Mouse (Mus musculus): ENCODE results near the gene Mogat2.

Mogat2 gene

GRCm38 (mm10) chr7:99235657-99236056, 2.8 kb downstream of the Mogat2 start:
- DNase-seq (ENCODE audit: low read depth): no peak

DNA sequence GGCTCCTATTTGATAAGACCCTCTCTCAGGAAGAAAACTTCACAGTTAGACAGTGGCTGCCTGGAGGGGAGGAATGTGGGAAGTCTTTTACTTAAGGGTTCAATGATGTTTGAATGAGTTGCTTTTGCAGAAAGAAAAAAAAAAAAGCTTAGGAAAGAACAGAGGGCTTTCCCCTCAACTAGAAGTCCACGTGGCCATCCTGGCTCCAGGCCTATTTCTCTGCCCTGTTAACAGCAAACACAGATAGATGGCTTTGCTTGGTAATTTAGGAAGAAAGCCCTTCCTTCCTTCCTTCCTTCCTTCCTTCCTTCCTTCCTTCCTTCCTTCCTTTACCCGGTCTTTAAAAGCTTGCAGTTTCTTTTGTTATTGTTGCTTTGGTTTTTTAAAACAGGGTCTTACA, 3.5 kb downstream of the Mogat2 start:
- no peak for DNase-seq (ENCODE audit: low read depth)

GRCm38 (mm10) chr7:99232571-99232970, 5.8 kb downstream of the Mogat2 start:
- DNase-seq (ENCODE audit: low read depth): no peak

- no peak for DNase-seq (ENCODE audit: low read depth)
These were observed 8.2 kb downstream of the Mogat2 start for GRCm38 (mm10) chr7:99230061-99230747.

GRCm38 (mm10) chr7:99229411-99229810, 9.0 kb downstream of the Mogat2 start:
- peak; percentile 47 for DNase-seq (ENCODE audit: low read depth)

- no peak for DNase-seq (ENCODE audit: low read depth)
These were observed 9.6 kb downstream of the Mogat2 start for GRCm38 (mm10) chr7:99228825-99229224.

GRCm38 (mm10) chr7:99227267-99227666, 11.2 kb downstream of the Mogat2 start:
- DNase-seq (ENCODE audit: low read depth): no peak

- peak; percentile 55 for DNase-seq (ENCODE audit: low read depth)
These were observed 11.8 kb downstream of the Mogat2 start for GRCm38 (mm10) chr7:99226662-99227061.

- DNase-seq (ENCODE audit: low read depth): no peak
These were observed 13.0 kb downstream of the Mogat2 start for GRCm38 (mm10) chr7:99225421-99225820.

DNA sequence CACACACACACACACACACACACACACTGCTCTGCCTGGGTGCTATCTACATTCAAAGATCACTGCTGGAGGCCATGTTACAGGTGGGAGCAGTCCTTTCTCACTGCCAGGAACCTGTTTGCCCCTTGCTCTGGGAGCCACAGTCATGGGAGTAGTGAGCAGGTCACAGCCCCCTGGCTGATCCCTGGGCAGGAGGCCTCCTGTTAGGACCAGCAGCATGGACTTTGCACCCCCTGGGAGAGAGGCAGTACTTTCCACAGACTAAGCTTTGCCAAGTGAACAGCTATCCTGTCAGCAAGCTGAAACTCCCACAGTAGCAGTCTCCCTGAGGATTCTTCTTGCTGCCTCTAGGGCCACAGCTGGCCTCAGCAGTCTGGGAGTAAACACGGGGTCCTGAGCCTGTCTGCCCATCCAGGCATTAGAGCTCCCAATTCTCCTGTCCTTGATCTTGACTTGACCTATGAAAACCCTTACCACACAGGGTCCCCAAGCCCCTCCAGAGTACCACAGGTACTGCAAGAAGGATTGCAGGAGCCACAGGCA, 13.7 kb downstream of the Mogat2 start:
- DNase-seq (ENCODE audit: low read depth): no peak

DNA sequence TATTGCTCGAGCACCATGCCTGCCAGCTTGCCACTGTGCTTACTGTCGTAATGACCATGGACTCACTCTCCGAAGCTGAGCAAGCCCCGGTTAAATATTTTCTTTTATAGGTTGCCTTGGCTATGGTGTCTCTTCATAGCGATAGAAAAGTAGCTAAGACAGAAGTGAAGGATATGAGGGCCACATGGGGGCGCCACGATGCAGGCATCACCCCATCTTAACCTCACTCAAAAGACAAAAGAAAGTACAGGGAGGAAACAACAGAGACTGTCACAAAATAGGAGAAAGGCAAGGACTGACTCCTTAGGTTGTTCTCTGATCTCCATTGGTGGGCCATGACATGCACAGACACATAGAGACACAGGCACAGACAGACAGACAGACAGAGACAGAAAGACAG, 14.2 kb downstream of the Mogat2 start:
- DNase-seq (ENCODE audit: low read depth): peak; percentile 35

DNA sequence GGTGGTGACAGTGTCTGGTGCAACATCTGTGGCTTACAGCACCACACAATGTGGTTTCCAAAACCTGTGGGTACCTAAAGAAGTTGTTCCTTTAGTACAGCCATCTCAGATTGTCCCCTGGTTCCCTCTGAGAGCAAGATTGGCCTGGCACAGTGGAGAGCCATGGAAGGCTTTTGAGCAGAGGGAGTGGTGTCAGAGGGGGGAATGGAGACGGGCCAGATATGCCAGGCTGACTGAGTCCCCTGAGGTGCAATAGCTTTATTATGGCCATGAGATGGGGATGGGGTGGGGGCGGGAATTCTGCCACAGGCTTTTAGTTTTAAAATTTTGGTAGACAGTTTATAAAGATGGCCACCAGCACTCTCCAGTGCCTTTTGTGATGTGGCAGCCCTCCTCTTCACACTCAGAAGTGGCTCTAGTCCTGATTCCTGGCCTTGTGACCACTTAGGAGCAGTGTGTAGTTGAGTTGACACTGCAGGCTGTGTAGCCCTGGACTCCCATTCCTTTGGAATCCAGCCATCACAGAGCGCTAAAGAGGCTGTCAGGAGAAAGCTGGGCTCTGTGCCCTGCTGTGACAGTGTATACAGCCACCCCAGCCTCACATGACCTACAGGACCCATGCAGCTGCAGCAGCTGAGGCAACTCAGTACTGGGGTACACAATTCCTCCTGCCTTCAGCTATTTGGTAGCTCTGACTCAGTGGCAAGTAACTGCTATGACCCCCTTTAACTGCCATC, 20.9 kb downstream of the Mogat2 start:
- DNase-seq (ENCODE audit: low read depth): no peak

GRCm38 (mm10) chr7:99215347-99215855, 23.0 kb downstream of the Mogat2 start:
- DNase-seq (ENCODE audit: low read depth): peak; percentile 36

DNA sequence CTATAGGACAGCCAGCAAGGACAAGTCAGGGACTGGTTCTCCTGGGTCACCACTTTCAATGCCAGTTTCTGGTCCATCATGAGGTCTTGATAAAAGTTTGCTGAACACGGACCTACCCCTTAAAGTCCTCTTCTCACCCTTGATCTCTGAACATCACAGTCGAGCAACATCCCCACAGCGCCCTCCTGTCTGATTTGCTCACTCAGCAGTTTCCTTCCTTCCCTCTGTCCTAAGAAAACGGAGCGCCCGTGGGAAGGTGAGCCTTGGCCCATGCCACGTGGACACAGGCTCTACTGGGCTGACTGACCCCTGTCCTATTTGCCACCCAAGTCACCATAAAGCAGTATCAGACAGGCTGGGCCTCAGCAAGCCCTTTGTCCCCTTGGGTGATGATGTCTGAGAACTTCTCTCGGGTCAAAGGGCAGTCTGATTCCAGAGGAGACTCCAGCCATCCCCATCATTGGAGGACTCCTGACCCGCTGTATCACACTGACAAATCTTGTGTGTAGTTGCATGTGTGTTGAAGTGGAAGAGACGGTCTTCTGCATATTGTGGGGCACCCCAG, 23.7 kb downstream of the Mogat2 start:
- no peak for DNase-seq (ENCODE audit: low read depth)

GRCm38 (mm10) chr7:99213686-99214085, 24.7 kb downstream of the Mogat2 start:
- DNase-seq (ENCODE audit: low read depth): no peak

GRCm38 (mm10) chr7:99213056-99213455, 25.4 kb downstream of the Mogat2 start:
- no peak for DNase-seq (ENCODE audit: low read depth)

DNA sequence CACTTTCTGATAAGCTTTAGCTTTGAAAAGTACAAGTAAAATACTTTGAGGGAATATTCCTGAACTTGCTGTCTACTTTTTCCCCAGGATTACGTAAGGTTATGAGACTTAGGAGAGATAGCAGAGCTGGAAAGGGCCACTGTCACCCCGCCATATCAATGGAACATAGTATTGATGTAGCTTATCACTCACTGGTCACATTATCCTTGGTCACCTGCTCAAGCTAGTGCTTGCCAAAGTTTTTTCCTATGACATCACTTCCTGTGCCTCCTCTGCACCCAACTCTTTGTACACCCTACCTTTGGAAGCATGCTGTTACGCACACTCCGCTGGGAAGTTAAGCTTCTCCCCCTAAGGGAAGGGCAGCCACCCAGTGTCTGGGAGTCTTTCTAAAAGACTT, 29.7 kb downstream of the Mogat2 start:
- DNase-seq (ENCODE audit: low read depth): no peak

- no peak for DNase-seq (ENCODE audit: low read depth)
These were observed 32.1 kb downstream of the Mogat2 start for GRCm38 (mm10) chr7:99206364-99206763.

GRCm38 (mm10) chr7:99202163-99202562, 36.3 kb downstream of the Mogat2 start:
- no peak for DNase-seq (ENCODE audit: low read depth)

DNA sequence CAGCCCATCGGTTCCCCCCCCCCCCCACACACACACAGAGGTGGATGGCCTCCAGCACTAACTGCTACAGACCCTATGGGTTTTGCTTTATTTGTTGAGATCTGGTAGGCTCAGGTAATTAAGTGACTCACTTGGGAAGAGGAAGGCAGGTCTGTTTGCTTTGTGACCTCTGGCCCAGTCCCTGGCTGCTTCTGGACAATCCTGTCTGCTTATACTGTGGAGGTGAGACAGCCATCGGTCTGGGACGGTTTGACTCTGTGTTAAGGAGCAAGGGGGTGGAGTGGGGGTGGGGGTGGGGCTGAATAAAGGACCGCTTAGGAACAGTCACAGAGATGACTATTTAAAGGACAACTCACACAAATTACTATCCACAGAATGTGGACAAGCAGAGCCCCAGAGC, 38.1 kb downstream of the Mogat2 start:
- DNase-seq (ENCODE audit: low read depth): no peak

DNA sequence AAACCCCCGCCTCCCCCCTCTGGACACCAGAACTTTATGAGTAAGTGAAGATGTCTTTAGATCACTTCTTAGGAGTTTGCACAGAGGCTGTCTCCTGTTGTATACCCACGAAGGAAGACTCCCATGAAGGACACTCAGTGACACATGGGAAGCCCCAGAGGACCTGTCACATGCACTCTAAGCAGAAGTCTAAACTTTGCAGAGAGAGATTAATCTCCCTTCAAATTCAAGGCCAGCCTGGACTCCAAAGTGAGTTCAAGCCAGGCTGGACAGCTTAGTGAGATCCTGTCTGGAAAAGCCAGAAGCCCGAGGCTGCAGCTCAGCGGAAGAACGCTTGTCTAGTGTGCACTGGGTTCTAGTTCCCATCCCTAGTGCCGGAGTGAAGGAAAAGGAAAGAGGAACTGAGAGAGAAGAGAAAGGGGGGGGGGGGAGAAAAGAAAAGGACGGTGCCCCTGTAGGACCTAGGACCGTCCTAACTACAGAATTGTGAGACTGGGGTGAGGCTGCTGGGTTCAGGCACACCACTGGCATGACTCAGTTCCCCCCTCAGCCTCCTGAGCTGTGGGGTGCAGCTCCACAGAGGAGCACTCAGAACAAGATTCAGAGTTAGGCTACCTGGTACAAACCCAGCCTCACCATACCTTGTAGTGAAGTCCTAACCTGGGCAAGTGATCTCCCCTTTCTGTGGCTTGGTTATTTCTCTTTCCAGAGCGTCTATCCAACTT, 38.8 kb downstream of the Mogat2 start:
- DNase-seq (ENCODE audit: low read depth): no peak

DNA sequence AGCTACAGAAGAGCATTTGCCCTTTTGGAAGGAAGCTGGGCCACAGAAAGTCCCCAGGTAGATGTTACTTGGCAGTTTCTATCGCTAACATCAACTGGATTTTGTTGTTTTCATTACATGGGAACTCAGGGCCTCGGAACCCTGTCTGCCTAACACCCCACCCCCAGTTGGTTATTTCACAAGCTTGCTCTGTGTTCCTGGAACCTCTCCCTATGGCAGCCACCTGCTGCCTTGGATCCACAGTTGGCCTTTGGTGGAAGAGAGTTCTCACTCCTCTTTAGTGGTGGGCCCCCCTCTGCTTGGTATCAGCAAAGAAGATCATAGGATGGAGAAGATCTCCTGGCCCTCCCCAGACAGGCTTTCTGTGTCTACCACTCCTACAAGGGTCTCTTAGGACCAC, 39.6 kb downstream of the Mogat2 start:
- no peak for DNase-seq (ENCODE audit: low read depth)
